Mouse (Mus musculus): Measurements from ENCODE around the gene Catsperd.

DNA sequence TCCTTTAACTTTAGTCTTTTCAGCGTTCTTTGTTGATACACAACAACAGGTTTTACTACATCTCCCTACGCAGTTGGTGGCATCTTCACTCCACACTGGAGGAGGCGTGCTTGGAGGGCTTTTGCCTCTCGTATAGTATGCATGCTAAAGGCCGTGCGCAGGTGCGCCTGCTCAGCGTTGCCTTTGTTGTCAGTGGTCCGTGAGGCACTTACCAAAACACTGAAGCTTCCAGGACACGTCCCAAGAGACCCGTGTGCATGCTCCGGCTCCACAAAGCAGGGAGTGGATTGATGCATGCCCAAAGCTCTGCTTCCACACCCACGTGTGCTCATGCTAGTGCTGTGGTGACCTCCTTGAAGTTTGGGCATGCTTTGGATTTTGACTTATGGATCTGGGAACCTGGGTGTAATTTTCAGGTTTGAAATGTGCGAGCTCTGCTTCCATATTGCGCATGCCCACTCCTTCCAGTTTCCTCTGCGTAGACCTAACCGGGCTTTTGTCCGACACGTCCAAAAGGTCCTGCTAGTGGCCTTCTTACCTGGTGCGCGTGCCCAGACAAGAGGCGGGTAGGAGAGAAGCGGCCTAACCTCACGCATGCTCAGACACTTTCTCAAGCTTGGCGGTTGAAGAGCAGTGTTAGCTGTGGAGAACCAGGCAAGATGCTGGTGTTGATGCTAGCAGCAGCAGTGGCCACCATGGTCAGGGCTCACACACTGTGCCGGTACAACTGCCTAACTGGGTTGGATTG, at the start of gene Catsperd:
- TF ChIP-seq CTCF (conservative IDR thresholded peaks at IDR 0.05; ENCODE audit: insufficient read depth, insufficient read length, low read depth, low read length) (no peak), POLR2A (IDR thresholded peaks at IDR 0.05; ENCODE audit: low read depth, low read length) (no peak)

All from kidney, adult 2 months (tissue).